ENCODE assay signal across 27 mouse cellular contexts in the genomic region with DNA sequence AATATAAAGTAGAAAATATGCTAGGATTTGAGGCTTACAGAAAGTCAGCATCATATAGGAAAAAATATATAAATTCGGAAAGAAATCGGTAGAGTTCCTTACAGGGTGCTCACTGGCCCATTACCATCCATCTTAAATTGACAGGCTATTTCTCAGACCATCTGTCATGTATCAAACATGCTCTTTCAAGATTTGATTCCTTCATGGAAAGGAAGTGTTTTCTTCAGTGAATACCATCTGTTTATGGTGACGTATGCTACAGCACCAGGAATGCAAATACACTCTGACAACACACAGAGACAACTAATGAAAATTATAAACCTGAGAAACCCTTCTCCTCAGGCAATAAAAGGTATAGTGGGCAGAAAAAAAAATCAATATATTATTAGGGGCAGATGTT.
"Had no signal": no experiment of that assay in that cellular context is flagged by ENCODE, and none has a peak within 500 bp of the region (broad histone marks: within the 10 kb centered on the region; RNA-seq: fewer than 3 reads in every experiment).

No protein-coding gene starts in this region.

- H3K4me2 ChIP-seq: heart, embryonic 12.5 days; hindbrain, embryonic 12.5 days; hindbrain, embryonic 14.5 days; kidney, embryonic 15.5 days; limb, embryonic 13.5 days; limb, embryonic 15.5 days; liver, embryonic 12.5 days had no signal

- H3K36me3 ChIP-seq: heart, embryonic 10.5 days; heart, embryonic 12.5 days; hindbrain, embryonic 10.5 days; hindbrain, embryonic 12.5 days; kidney, embryonic 15.5 days; limb, embryonic 13.5 days; limb, embryonic 15.5 days; liver, embryonic 12.5 days had no signal

- H3K27me3 ChIP-seq: heart, embryonic 12.5 days; hindbrain, embryonic 12.5 days; kidney, embryonic 15.5 days; limb, embryonic 13.5 days; limb, embryonic 15.5 days; liver, embryonic 12.5 days had no signal

- H3K27ac ChIP-seq: gastrocnemius, adult 2 months; heart, embryonic 10.5 days; hindbrain, embryonic 10.5 days; hindbrain, embryonic 12.5 days; hindbrain, embryonic 14.5 days; kidney, embryonic 15.5 days; kidney, postnatal 0 days; limb, embryonic 13.5 days; limb, embryonic 15.5 days; liver, embryonic 12.5 days; liver, embryonic 14.5 days had no signal

- H3K4me3 ChIP-seq: gastrocnemius, adult 2 months; heart, embryonic 10.5 days; heart, embryonic 12.5 days; hindbrain, embryonic 10.5 days; hindbrain, embryonic 12.5 days; kidney, embryonic 15.5 days; limb, embryonic 13.5 days; limb, embryonic 15.5 days; liver, embryonic 12.5 days had no signal

- H3K4me1 ChIP-seq: heart, embryonic 10.5 days; heart, embryonic 12.5 days; hindbrain, embryonic 12.5 days; kidney, embryonic 15.5 days; limb, embryonic 13.5 days; limb, embryonic 15.5 days had no signal

- ATAC-seq: hindbrain, embryonic 16.5 days; intestine, embryonic 16.5 days; liver, embryonic 12.5 days had no signal

- H3K9me3 ChIP-seq: heart, embryonic 10.5 days; heart, embryonic 12.5 days; hindbrain, embryonic 10.5 days; hindbrain, embryonic 12.5 days; kidney, embryonic 15.5 days; limb, embryonic 13.5 days; limb, embryonic 15.5 days; liver, embryonic 12.5 days had no signal

- H3K9ac ChIP-seq: heart, embryonic 12.5 days; hindbrain, embryonic 12.5 days; hindbrain, embryonic 14.5 days; kidney, embryonic 15.5 days; limb, embryonic 13.5 days; limb, embryonic 15.5 days; liver, embryonic 12.5 days; liver, embryonic 14.5 days had no signal

- DNase-seq: gastrocnemius, adult 2 months; gastrocnemius, postnatal 10 days; gastrocnemius, postnatal 25 days; heart, adult 18-20 months; heart, postnatal 10 days; heart, postnatal 4 days; kidney, adult 11 months; kidney, adult 2 months; kidney, adult 9 months; kidney, postnatal 14 days; kidney, postnatal 36 days; layer of hippocampus, adult 9-11 months; layer of hippocampus, postnatal 36 days; left cerebral cortex, postnatal 4 days had no signal
